Mouse (Mus musculus) ES-E14 (cell line): ENCODE results near the gene Cpd. TPM values are rescaled to one million over a fixed set of nuclear protein-coding genes. Genes with fewer than 3 reads are reported as not detected.

Experiments
- DNase-seq: peaks from one replicate; pipeline ENCODE4 v3.0.0-alpha.2; 2013; ENCODE audit warnings: low read depth, low spot score
- H3K27ac ChIP-seq: 2 replicates; pipeline ENCODE4 v1.5.1; 2012; ENCODE audit warnings: low read depth, mild to moderate bottlenecking, low read length, moderate library complexity, mixed read lengths; ENCODE audit not compliant: poor library complexity, insufficient read depth, severe bottlenecking
- H3K36me3 ChIP-seq: 2 replicates; pipeline ENCODE4 v1.6.1; 2012; ENCODE audit warnings: mild to moderate bottlenecking, low read length, moderate library complexity, mixed read lengths; ENCODE audit not compliant: control insufficient read depth, poor library complexity, insufficient read depth, severe bottlenecking
- H3K4me1 ChIP-seq, 2 experiments: fragments of 150-350 bp in 1 of 2; sonication (generic) in 1 of 2; 2 replicates each; pipeline ENCODE4 v1.6.1; 2012; ENCODE audit warnings: low read length in 2 of 2, mild to moderate bottlenecking in 1 of 2, mixed read lengths in 1 of 2; ENCODE audit not compliant: control insufficient read depth in 2 of 2, insufficient read depth in 2 of 2, poor library complexity in 1 of 2
- H3K4me3 ChIP-seq, 2 experiments: fragments of 150-350 bp in 1 of 2; sonication (generic) in 1 of 2; 2 replicates each; pipeline ENCODE4 v1.5.1; 2012; ENCODE audit warnings: low read length in 2 of 2, low read depth in 1 of 2, mild to moderate bottlenecking in 1 of 2, mixed read lengths in 1 of 2; ENCODE audit not compliant: insufficient read depth in 1 of 2, poor library complexity in 1 of 2, severe bottlenecking in 1 of 2
- H3K9ac ChIP-seq: 2 replicates; pipeline ENCODE4 v1.6.1; 2012; ENCODE audit warnings: low read depth, mild to moderate bottlenecking, low read length, mixed read lengths; ENCODE audit not compliant: poor library complexity, insufficient read depth, severe bottlenecking
- H3K9me3 ChIP-seq: fragments of 150-350 bp; sonication (generic); 2 replicates; pipeline ENCODE4 v1.6.1; 2012; ENCODE audit warnings: low read depth, mild to moderate bottlenecking, low read length; ENCODE audit not compliant: control insufficient read depth, insufficient read depth
- CHD2 ChIP-seq: IDR thresholded peaks from 2 replicates; pipeline ENCODE4 v1.6.1; 2014; ENCODE audit warnings: mild to moderate bottlenecking, low read depth, low read length, inconsistent platforms
- HCFC1 ChIP-seq: IDR thresholded peaks from 2 replicates; pipeline ENCODE4 v1.6.1; 2012; ENCODE audit warnings: low read length, inconsistent platforms, borderline replicate concordance; ENCODE audit not compliant: insufficient read depth
- MAFK ChIP-seq: IDR thresholded peaks from 2 replicates; pipeline ENCODE4 v1.6.1; 2014; ENCODE audit warnings: mild to moderate bottlenecking, low read depth, low read length, inconsistent platforms; ENCODE audit not compliant: insufficient read depth
- ZC3H11A ChIP-seq: IDR thresholded peaks from 2 replicates; pipeline ENCODE4 v1.6.1; 2012; ENCODE audit warnings: low read depth, mild to moderate bottlenecking, inconsistent platforms, low read length, borderline replicate concordance
- ZNF384 ChIP-seq: IDR thresholded peaks from 2 replicates; pipeline ENCODE4 v1.6.1; 2012; ENCODE audit warnings: low read depth, low read length, inconsistent platforms
- in situ Hi-C, 2 experiments: fragments of 600-800 bp; cut with MboI; formaldehyde crosslinking; loops; one replicate each; pipeline ENCODE4 v1.15.1; 2025; ENCODE audit warnings: low sequenced_read_pairs in 2 of 2, inconsistent platforms in 1 of 2; ENCODE audit not compliant: unreplicated experiment in 2 of 2
- total RNA-seq: library from RNA; depleted of rRNA; stranded (reverse); fragments of 300-350 nt; gene quantifications from 2 replicates; pipeline ENCODE4 v1.2.3, GENCODE M21; 2012

The Cpd gene
- total RNA-seq, 1 experiment = 27.8 TPM

DNA sequence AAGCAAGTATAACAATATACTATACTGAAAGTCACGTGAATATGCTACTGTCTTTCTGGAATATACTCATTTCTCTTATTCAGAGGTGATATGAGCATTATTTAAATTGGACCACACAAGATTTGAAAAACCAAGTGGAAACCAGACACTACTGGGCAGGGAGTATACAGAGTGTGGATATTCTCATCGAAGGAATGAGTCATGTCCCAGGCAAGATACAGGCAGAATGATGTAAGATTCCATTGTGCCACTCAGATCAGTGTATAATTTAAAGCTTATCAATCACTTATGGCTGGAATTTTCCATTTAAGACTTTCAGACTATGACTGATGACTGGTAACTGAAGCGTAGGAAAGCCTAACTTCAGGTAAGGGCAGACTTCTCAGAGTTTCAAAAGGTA is 23.2 kb downstream of the Cpd start:
- Histone ChIP-seq H3K9ac (no peak overlapping the region), H3K9me3 (no peaks in the 10 kb centered on the region), H3K36me3 (no peaks in the 10 kb centered on the region), H3K4me3 (no peak overlapping the region), H3K27ac (no peak overlapping the region), H3K4me1 (no peaks in the 10 kb centered on the region)
- TF ChIP-seq CHD2 (no peak), ZC3H11A (no peak), HCFC1 (no peak), ZNF384 (no peak), MAFK (no peak)
- no peak for DNase-seq
- in situ Hi-C loops = no loop called here

DNA sequence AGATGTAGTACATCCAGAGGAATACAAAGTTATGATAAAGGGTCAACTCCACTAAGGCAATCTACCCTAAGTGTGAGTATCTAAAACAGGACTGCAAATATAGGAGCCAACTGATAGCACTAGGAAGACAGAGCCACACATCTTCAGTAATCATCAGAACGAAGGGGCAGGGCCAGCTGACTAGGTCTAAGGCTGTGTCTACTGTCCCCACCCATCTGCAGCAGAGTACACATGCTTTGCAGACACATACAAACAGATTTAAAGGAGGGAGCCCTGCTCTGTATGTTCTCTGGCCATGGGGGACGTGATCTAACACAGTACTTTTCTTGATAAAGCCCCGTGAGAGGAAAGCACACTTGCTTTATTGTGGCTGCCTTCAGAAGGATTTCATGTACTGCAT is 25.5 kb downstream of the Cpd start:
- H3K36me3 ChIP-seq = no peaks in the 10 kb centered on the region
- in situ Hi-C loops = no loop called here

DNA sequence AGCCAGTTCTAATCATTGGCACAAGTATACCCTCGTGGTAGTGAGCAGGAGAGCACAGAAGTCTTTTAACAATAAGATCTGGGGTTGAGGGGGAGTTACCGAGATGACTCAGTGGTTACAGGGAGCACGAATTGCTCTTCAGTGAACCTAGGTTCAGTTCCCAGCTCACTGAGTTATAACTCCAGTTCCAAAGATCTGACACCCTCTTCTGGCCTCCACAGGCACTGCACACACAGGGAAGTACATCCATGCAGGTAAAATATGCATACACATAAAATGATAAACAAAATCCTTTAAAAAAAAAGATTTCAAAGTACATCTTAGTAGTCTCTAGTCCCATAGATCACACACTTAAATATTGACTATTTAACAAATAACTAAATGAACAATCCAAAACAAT is 29.2 kb downstream of the Cpd start:
- peak; percentile 8 for DNase-seq
- no peak for TF ChIP-seq ZNF384
- TF ChIP-seq CHD2 = no peak
- TF ChIP-seq ZC3H11A = no peak
- no peak for TF ChIP-seq HCFC1
- TF ChIP-seq MAFK = no peak
- Histone ChIP-seq H3K4me1 (no peaks in the 10 kb centered on the region), H3K9ac (no peak overlapping the region), H3K9me3 (no peaks in the 10 kb centered on the region), H3K36me3 (no peaks in the 10 kb centered on the region), H3K27ac (no peak overlapping the region), H3K4me3 (no peak overlapping the region)
- in situ Hi-C loops = no loop called here

More for the DNA sequence above, 25.5 kb downstream of the Cpd start:
- no peak overlapping the region for H3K27ac ChIP-seq
- H3K4me1 ChIP-seq = no peaks in the 10 kb centered on the region
- TF ChIP-seq ZC3H11A = no peak
- TF ChIP-seq HCFC1 = no peak
- H3K9me3 ChIP-seq = no peaks in the 10 kb centered on the region
- DNase-seq = no peak
- no peak overlapping the region for H3K9ac ChIP-seq
- no peak overlapping the region for H3K4me3 ChIP-seq

DNA sequence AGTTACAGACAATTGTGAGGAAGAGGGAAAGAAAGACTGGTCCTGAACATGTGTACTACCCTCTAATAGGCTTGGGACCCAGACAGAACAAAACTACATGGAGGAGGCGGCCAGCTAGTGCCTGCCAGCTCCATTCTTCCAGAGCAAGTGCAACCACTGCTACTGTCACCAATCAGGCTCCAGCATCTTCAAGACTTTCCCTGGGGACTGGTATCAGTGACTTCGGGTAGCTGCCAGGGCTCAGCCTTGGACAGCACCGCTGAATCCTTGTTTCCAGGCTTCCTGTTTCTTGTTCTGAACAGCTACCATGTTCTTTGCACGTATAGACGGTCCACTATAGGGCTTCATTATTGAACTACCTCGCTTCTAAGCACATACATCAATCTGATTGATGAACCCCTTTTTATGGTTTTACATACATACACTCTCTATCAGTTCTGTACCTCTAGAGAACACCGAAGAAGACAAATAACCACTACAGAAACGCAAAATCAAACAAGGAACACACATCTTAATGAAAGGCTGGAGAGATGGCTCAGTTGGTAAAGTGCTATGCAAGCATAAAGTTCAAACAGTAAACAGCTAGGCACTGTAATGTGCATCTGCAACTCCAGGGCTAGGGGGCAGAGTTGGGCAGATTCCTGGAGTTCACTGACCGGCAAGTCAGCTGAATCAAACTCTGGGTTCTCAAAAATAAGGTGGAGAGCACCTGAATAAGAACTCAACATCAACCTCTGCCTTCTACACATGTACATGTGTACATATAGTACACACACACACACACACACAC is 35.9 kb downstream of the Cpd start:
- Histone ChIP-seq H3K9ac (no peak overlapping the region), H3K4me3 (no peak overlapping the region), H3K27ac (no peak overlapping the region), H3K4me1 (peaks cover 0 to 2% of the 10 kb centered on the region in 2 experiments; a peak in 1 of 4 replicates), H3K36me3 (no peaks in the 10 kb centered on the region), H3K9me3 (no peaks in the 10 kb centered on the region)
- TF ChIP-seq ZC3H11A (no peak), HCFC1 (no peak), MAFK (no peak), CHD2 (no peak), ZNF384 (no peak)
- in situ Hi-C loops = no loop called here
- no peak for DNase-seq

DNA sequence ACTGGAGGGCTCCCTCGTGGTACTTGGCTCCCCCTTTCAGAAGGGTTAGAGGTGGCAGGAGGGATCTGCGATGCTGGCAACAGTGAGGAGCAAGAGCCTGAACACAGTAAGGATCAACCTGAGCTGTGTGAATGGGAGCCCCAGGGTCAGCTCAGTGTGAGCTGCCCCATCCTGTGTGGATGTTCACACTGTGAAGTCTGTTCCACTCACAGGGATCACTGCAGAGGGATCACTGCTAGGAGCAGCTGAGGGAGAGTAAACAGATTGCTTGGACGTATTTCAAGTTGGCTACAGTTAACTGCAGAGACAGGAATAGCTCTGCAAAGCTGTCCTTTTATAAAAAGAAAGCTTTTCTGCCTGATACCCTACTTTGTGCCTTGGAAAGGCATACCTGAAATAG is 37.4 kb downstream of the Cpd start:
- Histone ChIP-seq H3K27ac (no peak overlapping the region), H3K4me3 (no peak overlapping the region), H3K36me3 (no peaks in the 10 kb centered on the region), H3K4me1 (peaks cover 0 to 2% of the 10 kb centered on the region in 2 experiments; a peak in 1 of 4 replicates), H3K9ac (no peak overlapping the region), H3K9me3 (no peaks in the 10 kb centered on the region)
- in situ Hi-C loops = no loop called here
- no peak for DNase-seq
- TF ChIP-seq ZNF384 (no peak), HCFC1 (no peak), CHD2 (no peak)
